ENCODE assay signal across 8 mouse cellular contexts in genomic region chr17:27621705-27622531, GRCm38 (mm10). TPM values are rescaled to one million over a fixed set of nuclear protein-coding genes. Genes with fewer than 3 reads are reported as not detected.
DNase-seq lines count a peak whose midpoint lies in the region; ATAC-seq and TF ChIP-seq lines count a peak whose summit lies in the region.

No protein-coding gene starts in this region.

- WGBS in kidney, embryonic 14.5 days = 1% methylated on average over 23 of the region's 23 CpGs
- WGBS in forebrain, embryonic 14.5 days = 1% methylated on average over 23 of the region's 23 CpGs
- 2% methylated on average over 23 of the region's 23 CpGs for WGBS in limb, embryonic 15.5 days
- WGBS in olfactory bulb, adult 2 months = 2% methylated on average over 23 of the region's 23 CpGs

- H3K9ac ChIP-seq in kidney, embryonic 14.5 days (ENCODE audit: low read depth, low read length) = peak overlapping the region; percentile 98
- H3K9ac ChIP-seq in forebrain, embryonic 14.5 days (ENCODE audit: low read length) = peak overlapping the region; percentile 99
- H3K9ac ChIP-seq in limb, embryonic 15.5 days = peak overlapping the region; percentile 96

- H3K36me3 ChIP-seq in kidney, embryonic 14.5 days (ENCODE audit: control insufficient read depth, insufficient read depth, low read length) = peaks cover 7% of the 10 kb centered on the region; the same call in 1 of the 2 replicates
- peaks cover 14% of the 10 kb centered on the region for H3K36me3 ChIP-seq in forebrain, embryonic 14.5 days (ENCODE audit: control insufficient read depth, insufficient read depth, low read length)
- H3K36me3 ChIP-seq in limb, embryonic 15.5 days = peaks cover 8% of the 10 kb centered on the region

- peak overlapping the region; percentile 60 for H3K4me2 ChIP-seq in kidney, embryonic 14.5 days (replicated peaks; ENCODE audit: low read depth, low read length)
- H3K4me2 ChIP-seq in forebrain, embryonic 14.5 days (ENCODE audit: low read length) = peak overlapping the region; percentile 93
- peak overlapping the region; percentile 65 for H3K4me2 ChIP-seq in limb, embryonic 15.5 days

- no peak for TF ChIP-seq CTCF in olfactory bulb, adult 2 months (IDR thresholded peaks at IDR 0.05; ENCODE audit: insufficient read depth, low read depth, low read length)

- peaks cover 7% of the 10 kb centered on the region; the same call in 1 of the 2 replicates for H3K9me3 ChIP-seq in kidney, embryonic 14.5 days (ENCODE audit: control insufficient read depth, low read length)
- H3K9me3 ChIP-seq in forebrain, embryonic 14.5 days (replicated peaks; ENCODE audit: control insufficient read depth, low read length) = no peaks in the 10 kb centered on the region
- H3K9me3 ChIP-seq in limb, embryonic 15.5 days = 0 out of 2 replicates have a peak, but pooled peaks cover 3% of the 10 kb centered on the region

- H3K4me3 ChIP-seq in kidney, embryonic 14.5 days (ENCODE audit: low read length) = peak overlapping the region; percentile 96
- peak overlapping the region; percentile 99 for H3K4me3 ChIP-seq in forebrain, embryonic 14.5 days (ENCODE audit: low read depth, low read length)
- peak overlapping the region; percentile 97 for H3K4me3 ChIP-seq in limb, embryonic 15.5 days
- H3K4me3 ChIP-seq in olfactory bulb, adult 2 months (ENCODE audit: insufficient read depth, low read depth, low read length) = peak overlapping the region; percentile 73

- DNase-seq in kidney, adult 11 months = no peak
- peak; percentile 39 for DNase-seq in NIH3T3 (ENCODE audit: low read depth)
- peak; percentile 80 for DNase-seq in forebrain, embryonic 14.5 days (ENCODE audit: low spot score)
- DNase-seq in urinary bladder, adult 2 months (ENCODE audit: low spot score) = no peak

- no peak for TF ChIP-seq POLR2A in olfactory bulb, adult 2 months (IDR thresholded peaks at IDR 0.05; ENCODE audit: insufficient read depth, low read depth, low read length)

- H3K4me1 ChIP-seq in kidney, embryonic 14.5 days (ENCODE audit: control insufficient read depth, insufficient read depth, low read length) = peaks cover 17% of the 10 kb centered on the region
- peaks cover 23% of the 10 kb centered on the region for H3K4me1 ChIP-seq in forebrain, embryonic 14.5 days (ENCODE audit: control insufficient read depth, insufficient read depth, low read length)
- peaks cover 31% of the 10 kb centered on the region for H3K4me1 ChIP-seq in limb, embryonic 15.5 days
- H3K4me1 ChIP-seq in olfactory bulb, adult 2 months (ENCODE audit: control insufficient read depth, insufficient read depth, low read length) = peaks cover 7% of the 10 kb centered on the region

- no peak for ATAC-seq in kidney, embryonic 14.5 days (ENCODE audit: low FRiP score, low TSS enrichment)
- ATAC-seq in forebrain, embryonic 14.5 days = peak; percentile 62
- no peak for ATAC-seq in limb, embryonic 15.5 days (ENCODE audit: insufficient number of reproducible peaks, low FRiP score, low TSS enrichment, low read depth)
- no peak for ATAC-seq in monocyte, adult 5-6 weeks (replicated peaks; ENCODE audit: insufficient number of reproducible peaks, low FRiP score, low TSS enrichment, poor library complexity, severe bottlenecking)

- no peaks in the 10 kb centered on the region for H3K27me3 ChIP-seq in kidney, embryonic 14.5 days (ENCODE audit: control insufficient read depth, insufficient read depth, low read length)
- H3K27me3 ChIP-seq in forebrain, embryonic 14.5 days (replicated peaks; ENCODE audit: control insufficient read depth, insufficient read depth, low read length) = no peaks in the 10 kb centered on the region
- H3K27me3 ChIP-seq in limb, embryonic 15.5 days = no peaks in the 10 kb centered on the region

- H3K27ac ChIP-seq in kidney, embryonic 14.5 days (ENCODE audit: low read depth, low read length) = peak overlapping the region; percentile 94
- peak overlapping the region; percentile 99 for H3K27ac ChIP-seq in forebrain, embryonic 14.5 days (ENCODE audit: low read depth, low read length)
- peak overlapping the region; percentile 95 for H3K27ac ChIP-seq in limb, embryonic 15.5 days
- H3K27ac ChIP-seq in olfactory bulb, adult 2 months (ENCODE audit: insufficient read depth, low read depth, low read length) = peak overlapping the region; percentile 86; the same call in 1 of the 2 replicates

RNA-seq across cellular contexts. Expression of gene Nudt3, which starts 1.4 kb away (rescaled TPM):
- 32.2 and 74.9 TPM in 2 replicates for polyA plus RNA-seq in kidney, embryonic 14.5 days (2014; fragmentation: Nextera tagmentation; extraction: Ambion mirVana)
- 175 and 178 TPM in 2 replicates for polyA plus RNA-seq in forebrain, embryonic 14.5 days (2014; fragmentation: Nextera tagmentation; extraction: Ambion mirVana)
- 84.9 and 85.0 TPM in 2 replicates for polyA plus RNA-seq in limb, embryonic 15.5 days (2015; fragmentation: Nextera tagmentation; extraction: Ambion mirVana)
- polyA plus RNA-seq in olfactory bulb, adult 2 months (2012; ENCODE audit: insufficient read depth, insufficient read length, low replicate concordance, missing spikeins) = 554 TPM in 1 of 2 replicates, not detected in the other
- total RNA-seq in monocyte, adult 5-6 weeks (2017) = 74.6 to 166 TPM (median 113 TPM) in 3 replicates
- polyA plus RNA-seq in urinary bladder, adult 2 months (2012; rRNA removed) = 112 and 116 TPM in 2 replicates

RNA-seq across cellular contexts. Expression of gene RPS10-NUDT3, which starts 13.1 kb away (rescaled TPM):
- not detected in 2 replicates for polyA plus RNA-seq in kidney, embryonic 14.5 days (2014; fragmentation: Nextera tagmentation; extraction: Ambion mirVana)
- polyA plus RNA-seq in forebrain, embryonic 14.5 days (2014; fragmentation: Nextera tagmentation; extraction: Ambion mirVana) = not detected in 2 replicates
- polyA plus RNA-seq in limb, embryonic 15.5 days (2015; fragmentation: Nextera tagmentation; extraction: Ambion mirVana) = not detected in 2 replicates
- polyA plus RNA-seq in olfactory bulb, adult 2 months (2012; ENCODE audit: insufficient read depth, insufficient read length, low replicate concordance, missing spikeins) = not detected in 2 replicates
- total RNA-seq in monocyte, adult 5-6 weeks (2017) = not detected in 3 replicates
- 0.08 and 0.10 TPM in 2 replicates for polyA plus RNA-seq in urinary bladder, adult 2 months (2012; rRNA removed)

RNA-seq across cellular contexts. Expression of gene Rps10, which starts 14.6 kb away (rescaled TPM):
- polyA plus RNA-seq in kidney, embryonic 14.5 days (2014; fragmentation: Nextera tagmentation; extraction: Ambion mirVana) = 1,163 and 1,521 TPM in 2 replicates
- 603 and 789 TPM in 2 replicates for polyA plus RNA-seq in forebrain, embryonic 14.5 days (2014; fragmentation: Nextera tagmentation; extraction: Ambion mirVana)
- 793 and 967 TPM in 2 replicates for polyA plus RNA-seq in limb, embryonic 15.5 days (2015; fragmentation: Nextera tagmentation; extraction: Ambion mirVana)
- 934 TPM in 1 of 2 replicates, not detected in the other for polyA plus RNA-seq in olfactory bulb, adult 2 months (2012; ENCODE audit: insufficient read depth, insufficient read length, low replicate concordance, missing spikeins)
- total RNA-seq in monocyte, adult 5-6 weeks (2017) = 1,083 to 1,310 TPM (median 1,165 TPM) in 3 replicates
- polyA plus RNA-seq in urinary bladder, adult 2 months (2012; rRNA removed) = 1,256 and 1,277 TPM in 2 replicates

RNA-seq across cellular contexts. Expression of gene Pacsin1, which starts 33.4 kb away (rescaled TPM):
- 1.3 and 1.7 TPM in 2 replicates for polyA plus RNA-seq in kidney, embryonic 14.5 days (2014; fragmentation: Nextera tagmentation; extraction: Ambion mirVana)
- 22.2 and 25.2 TPM in 2 replicates for polyA plus RNA-seq in forebrain, embryonic 14.5 days (2014; fragmentation: Nextera tagmentation; extraction: Ambion mirVana)
- polyA plus RNA-seq in limb, embryonic 15.5 days (2015; fragmentation: Nextera tagmentation; extraction: Ambion mirVana) = 2.5 and 3.4 TPM in 2 replicates
- 329 TPM in 1 of 2 replicates, not detected in the other for polyA plus RNA-seq in olfactory bulb, adult 2 months (2012; ENCODE audit: insufficient read depth, insufficient read length, low replicate concordance, missing spikeins)
- 1.8 TPM in 1 of 3 replicates, not detected in the others for total RNA-seq in monocyte, adult 5-6 weeks (2017)
- polyA plus RNA-seq in urinary bladder, adult 2 months (2012; rRNA removed) = 0.67 and 0.96 TPM in 2 replicates

RNA-seq across cellular contexts. Expression of gene AI413582, which starts 56.4 kb away (rescaled TPM):
- 17.4 and 22.3 TPM in 2 replicates for polyA plus RNA-seq in kidney, embryonic 14.5 days (2014; fragmentation: Nextera tagmentation; extraction: Ambion mirVana)
- 44.6 and 46.2 TPM in 2 replicates for polyA plus RNA-seq in forebrain, embryonic 14.5 days (2014; fragmentation: Nextera tagmentation; extraction: Ambion mirVana)
- polyA plus RNA-seq in limb, embryonic 15.5 days (2015; fragmentation: Nextera tagmentation; extraction: Ambion mirVana) = 28.4 TPM in 2 replicates
- polyA plus RNA-seq in olfactory bulb, adult 2 months (2012; ENCODE audit: insufficient read depth, insufficient read length, low replicate concordance, missing spikeins) = not detected in 2 replicates
- 34.3 to 57.5 TPM (median 37.8 TPM) in 3 replicates for total RNA-seq in monocyte, adult 5-6 weeks (2017)
- 34.8 and 48.7 TPM in 2 replicates for polyA plus RNA-seq in urinary bladder, adult 2 months (2012; rRNA removed)

Comparison
In these comparisons a context has a peak if more than half of its experiments do, and no peak if none do; other contexts are left out.
1. DNase-seq: peak in NIH3T3 (single experiment) and forebrain, embryonic 14.5 days (single experiment); none in kidney, adult 11 months (single experiment) and urinary bladder, adult 2 months (single experiment).
2. Peak in every context shown above with its lines, with median percentiles within 50 percentile points of each other: H3K27ac ChIP-seq, H3K4me2 ChIP-seq, H3K4me3 ChIP-seq and H3K9ac ChIP-seq.